Mouse (Mus musculus): ENCODE measurements at regions not wholly inside any gene's neighbourhood (a gene's known extent, or its start where the extent isn't known, plus 50 kb on each side); places are given as distances from the start of the nearest gene placed in this dataset.

DNA sequence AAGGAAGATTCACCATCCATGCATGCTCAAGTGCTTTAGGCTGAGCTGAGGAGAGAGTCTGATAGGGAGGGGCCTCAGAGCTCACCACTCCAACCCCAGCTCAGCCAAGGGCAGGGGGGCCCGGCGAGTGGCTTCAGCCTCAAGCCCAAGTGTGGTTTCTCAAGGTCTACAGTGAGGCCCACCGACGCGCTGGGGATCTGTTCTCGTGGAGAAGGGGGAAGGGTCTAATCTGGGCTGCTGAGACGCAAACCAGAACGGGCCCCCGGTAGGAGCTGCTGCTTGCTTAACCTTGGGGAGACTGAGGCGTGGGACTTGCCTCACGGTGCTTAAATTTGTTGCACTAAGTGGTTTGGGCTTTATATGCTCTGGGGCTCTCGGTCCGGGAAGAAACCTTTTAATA is 70.9 kb downstream of the Asb1 start:
- no peak overlapping the region for H3K4me3 ChIP-seq
- H3K27me3 ChIP-seq = no peaks in the 10 kb centered on the region
- H3K36me3 ChIP-seq = no peaks in the 10 kb centered on the region
- H3K4me1 ChIP-seq (replicated peaks) = peaks cover 7% of the 10 kb centered on the region; the same call in 1 of the 2 replicates
- no peak overlapping the region for H3K4me2 ChIP-seq
- no peak for ATAC-seq (ENCODE audit: low FRiP score, low read depth)
- 64% methylated on average over 13 of the region's 13 CpGs for WGBS
- no peak overlapping the region; the same call in 1 of the 2 replicates for H3K27ac ChIP-seq (replicated peaks)
- H3K9ac ChIP-seq = no peak overlapping the region
- H3K9me3 ChIP-seq = no peaks in the 10 kb centered on the region

DNA sequence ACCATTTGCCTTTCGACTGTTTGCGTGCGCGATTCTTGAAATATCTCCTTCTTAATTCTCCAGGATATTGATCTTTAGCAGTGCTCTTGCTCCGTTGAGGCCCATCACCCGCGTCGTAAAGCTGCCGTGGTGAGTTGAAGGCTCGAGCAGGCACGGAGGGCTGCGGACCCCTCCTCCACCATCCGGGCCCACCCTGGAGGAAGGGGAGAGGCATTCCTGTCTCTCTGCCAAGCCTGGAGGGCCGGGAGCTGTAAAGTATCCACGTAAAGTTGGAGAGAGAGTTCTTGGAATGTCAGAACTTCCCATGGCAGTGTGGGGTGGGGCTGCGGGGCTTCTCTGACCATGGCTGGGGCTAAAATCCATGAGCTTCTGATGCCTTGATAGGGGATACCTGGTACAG is 71.3 kb downstream of the Asb1 start:
- ATAC-seq (ENCODE audit: low FRiP score, low read depth) = no peak
- Histone ChIP-seq H3K4me3 (no peak overlapping the region), H3K4me2 (no peak overlapping the region), H3K4me1 (replicated peaks) (peaks cover 7% of the 10 kb centered on the region; the same call in 1 of the 2 replicates), H3K27ac (replicated peaks) (no peak overlapping the region), H3K27me3 (no peaks in the 10 kb centered on the region), H3K9ac (no peak overlapping the region), H3K36me3 (no peaks in the 10 kb centered on the region), H3K9me3 (no peaks in the 10 kb centered on the region)
- 55% methylated on average over 16 of the region's 16 CpGs for WGBS

DNA sequence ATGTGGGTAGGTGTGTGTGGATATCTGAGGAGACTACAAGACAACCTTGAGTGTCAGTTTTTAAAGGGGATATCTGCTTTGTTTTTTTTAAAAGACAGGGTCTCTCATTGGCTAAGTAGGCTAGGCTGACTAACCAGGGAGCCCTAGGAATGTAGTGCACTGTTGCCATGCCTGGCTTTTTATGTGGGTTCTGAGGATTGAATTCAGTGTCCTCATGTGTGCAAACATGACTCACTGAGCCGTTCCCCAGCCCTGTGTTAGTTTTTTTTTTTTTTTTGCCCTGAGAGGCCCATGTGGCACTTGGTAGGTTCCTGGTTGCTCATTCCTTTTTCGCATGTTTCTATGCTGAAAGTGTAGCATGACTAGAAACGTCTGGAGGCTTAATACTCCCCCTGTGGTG is 72.6 kb downstream of the Asb1 start:
- Histone ChIP-seq H3K36me3 (no peaks in the 10 kb centered on the region), H3K4me2 (no peak overlapping the region), H3K9me3 (no peaks in the 10 kb centered on the region), H3K27ac (replicated peaks) (no peak overlapping the region), H3K27me3 (no peaks in the 10 kb centered on the region), H3K4me3 (no peak overlapping the region), H3K9ac (no peak overlapping the region), H3K4me1 (replicated peaks) (peaks cover 7% of the 10 kb centered on the region; the same call in 1 of the 2 replicates)
- ATAC-seq (ENCODE audit: low FRiP score, low read depth) = no peak
- WGBS = 71% methylated on average over 3 of the region's 3 CpGs

DNA sequence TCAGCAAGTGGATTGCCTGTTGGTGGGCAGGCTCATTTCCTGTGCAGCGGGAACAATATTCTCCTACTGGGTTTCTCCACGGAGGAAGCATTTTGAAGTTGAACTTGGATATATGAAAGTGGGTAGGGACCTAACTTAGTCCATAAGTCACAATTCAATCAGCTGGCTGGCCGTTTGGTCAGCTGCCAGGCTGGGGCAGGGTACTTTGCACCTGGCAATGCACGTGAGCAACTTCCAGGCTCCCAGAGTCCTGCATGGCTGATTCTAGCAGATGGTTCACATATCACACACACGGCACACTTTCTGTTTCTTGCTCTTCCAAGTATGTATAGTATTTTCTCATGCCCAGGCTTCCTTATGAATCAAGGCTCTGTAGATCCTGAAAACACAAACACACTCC is 75.1 kb downstream of the Asb1 start:
- Histone ChIP-seq H3K4me3 (no peak overlapping the region), H3K9me3 (no peaks in the 10 kb centered on the region), H3K36me3 (no peaks in the 10 kb centered on the region), H3K27me3 (no peaks in the 10 kb centered on the region), H3K27ac (replicated peaks) (no peak overlapping the region), H3K4me2 (no peak overlapping the region), H3K4me1 (replicated peaks) (peaks cover 13% of the 10 kb centered on the region; the same call in 1 of the 2 replicates), H3K9ac (no peak overlapping the region)
- no peak for ATAC-seq (ENCODE audit: low FRiP score, low read depth)
- 73% methylated on average over 5 of the region's 5 CpGs for WGBS

DNA sequence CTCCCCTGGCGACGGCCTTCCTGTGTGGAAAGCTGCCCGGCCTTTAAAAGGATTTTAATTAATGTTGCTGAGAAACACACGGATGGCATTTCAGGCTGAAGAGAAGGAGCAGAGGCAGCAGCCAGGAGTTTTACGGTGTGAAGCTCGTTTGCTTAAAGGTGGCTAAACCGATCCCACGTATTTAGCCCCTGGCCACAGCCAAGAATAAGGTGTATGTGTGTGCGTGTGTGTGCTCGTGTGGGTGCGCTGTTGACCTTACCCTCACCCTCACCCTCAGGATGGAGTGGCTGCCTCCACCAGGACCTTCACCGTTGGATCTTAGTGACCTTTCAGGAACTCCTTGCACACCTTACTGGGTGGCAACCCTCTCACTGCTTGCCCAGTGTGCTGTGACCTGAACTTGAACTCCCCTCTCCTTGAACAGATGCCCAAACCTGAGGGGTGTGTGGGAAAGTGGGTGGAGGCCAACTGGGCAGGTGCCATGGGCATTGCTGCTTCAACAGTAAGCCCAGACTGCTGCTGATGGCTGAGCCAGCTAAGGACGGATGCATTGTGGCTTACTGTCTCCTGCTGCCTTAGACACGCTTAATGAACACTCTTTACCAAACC is 78.3 kb downstream of the Asb1 start:
- Histone ChIP-seq H3K27me3 (no peaks in the 10 kb centered on the region), H3K27ac (replicated peaks) (no peak overlapping the region), H3K4me1 (replicated peaks) (0 out of 2 replicates have a peak, but pooled peaks cover 6% of the 10 kb centered on the region), H3K4me2 (no peak overlapping the region), H3K4me3 (no peak overlapping the region), H3K9ac (no peak overlapping the region), H3K36me3 (no peaks in the 10 kb centered on the region), H3K9me3 (no peaks in the 10 kb centered on the region)
- WGBS = 72% methylated on average over 14 of the region's 14 CpGs
- ATAC-seq (ENCODE audit: low FRiP score, low read depth) = no peak

DNA sequence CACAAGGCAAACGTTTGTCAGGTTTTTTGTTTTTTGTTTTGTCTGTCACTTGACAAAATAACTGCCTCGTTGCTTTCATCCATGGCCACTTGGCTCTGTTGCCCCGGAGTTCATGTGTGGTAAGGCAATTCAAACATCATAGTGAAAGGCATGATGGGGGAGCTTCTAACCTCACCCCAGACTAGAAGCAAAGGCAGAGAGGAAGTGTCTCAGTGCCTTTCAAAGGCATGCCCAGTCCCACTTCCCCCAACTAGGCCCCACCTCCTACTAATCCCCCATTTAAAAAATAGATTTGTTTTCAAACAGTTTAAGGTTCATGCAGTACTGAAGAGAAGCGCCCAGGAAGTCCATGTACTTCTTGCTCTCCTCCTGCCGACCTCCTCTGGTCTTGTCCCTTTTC is 80.8 kb downstream of the Asb1 start:
- Histone ChIP-seq H3K36me3 (no peaks in the 10 kb centered on the region), H3K4me2 (no peak overlapping the region), H3K9me3 (no peaks in the 10 kb centered on the region), H3K4me3 (no peak overlapping the region), H3K9ac (no peak overlapping the region), H3K27me3 (no peaks in the 10 kb centered on the region), H3K4me1 (replicated peaks) (0 out of 2 replicates have a peak, but pooled peaks cover 6% of the 10 kb centered on the region), H3K27ac (replicated peaks) (no peak overlapping the region)
- 78% methylated on average over 5 of the region's 5 CpGs for WGBS
- no peak for ATAC-seq (ENCODE audit: low FRiP score, low read depth)

DNA sequence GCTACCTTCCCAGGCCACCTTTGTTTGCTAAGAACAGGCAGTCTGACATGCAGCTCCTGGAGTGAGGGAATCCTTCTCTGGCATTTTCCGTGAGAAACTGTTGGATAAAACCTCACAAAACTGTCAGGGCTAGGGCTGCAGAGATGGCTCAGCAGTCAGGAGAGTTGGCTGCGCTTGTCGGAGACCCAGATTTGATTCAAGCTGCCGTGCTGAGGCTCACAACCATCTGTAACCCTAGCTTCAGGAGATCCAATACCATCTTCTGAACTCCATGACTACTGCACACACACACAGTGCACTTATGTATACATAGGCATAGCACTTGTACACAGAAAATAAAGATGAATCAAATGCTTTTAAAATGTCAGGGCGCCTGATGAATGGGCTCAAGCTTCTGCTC is 82.5 kb downstream of the Asb1 start:
- H3K36me3 ChIP-seq = no peaks in the 10 kb centered on the region
- 0 out of 2 replicates have a peak, but pooled peaks cover 6% of the 10 kb centered on the region for H3K4me1 ChIP-seq (replicated peaks)
- no peak overlapping the region for H3K4me3 ChIP-seq
- H3K27me3 ChIP-seq = no peaks in the 10 kb centered on the region
- no peak overlapping the region for H3K27ac ChIP-seq (replicated peaks)
- WGBS = 89% methylated on average over 5 of the region's 5 CpGs
- no peak overlapping the region for H3K4me2 ChIP-seq
- no peaks in the 10 kb centered on the region for H3K9me3 ChIP-seq
- no peak for ATAC-seq (ENCODE audit: low FRiP score, low read depth)
- no peak overlapping the region for H3K9ac ChIP-seq

DNA sequence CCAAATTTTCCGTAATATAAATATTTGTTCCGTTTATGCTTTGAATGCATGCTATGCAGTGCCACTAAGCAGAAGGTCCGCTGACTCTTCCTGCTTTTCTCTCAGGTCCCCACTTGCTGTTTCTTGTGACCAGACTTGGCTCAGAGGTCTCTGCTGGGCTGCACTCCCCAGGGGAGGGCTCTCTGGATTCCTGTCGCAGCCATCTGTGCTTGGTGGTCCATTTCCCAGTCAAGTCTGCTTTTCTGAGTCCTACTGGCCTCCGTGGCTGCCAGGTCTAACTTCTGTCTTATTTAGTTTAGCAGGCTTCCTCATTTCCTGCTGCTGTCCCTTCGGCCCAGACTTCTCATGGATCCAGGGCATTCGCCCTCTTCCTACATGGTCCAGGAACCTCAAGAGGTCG is 83.7 kb downstream of the Asb1 start:
- Histone ChIP-seq H3K27me3 (no peaks in the 10 kb centered on the region), H3K9ac (no peak overlapping the region), H3K27ac (replicated peaks) (no peak overlapping the region), H3K4me1 (replicated peaks) (0 out of 2 replicates have a peak, but pooled peaks cover 2% of the 10 kb centered on the region), H3K4me3 (no peak overlapping the region), H3K4me2 (no peak overlapping the region), H3K36me3 (no peaks in the 10 kb centered on the region), H3K9me3 (no peaks in the 10 kb centered on the region)
- no peak for ATAC-seq (ENCODE audit: low FRiP score, low read depth)
- 65% methylated on average over 8 of the region's 8 CpGs for WGBS

DNA sequence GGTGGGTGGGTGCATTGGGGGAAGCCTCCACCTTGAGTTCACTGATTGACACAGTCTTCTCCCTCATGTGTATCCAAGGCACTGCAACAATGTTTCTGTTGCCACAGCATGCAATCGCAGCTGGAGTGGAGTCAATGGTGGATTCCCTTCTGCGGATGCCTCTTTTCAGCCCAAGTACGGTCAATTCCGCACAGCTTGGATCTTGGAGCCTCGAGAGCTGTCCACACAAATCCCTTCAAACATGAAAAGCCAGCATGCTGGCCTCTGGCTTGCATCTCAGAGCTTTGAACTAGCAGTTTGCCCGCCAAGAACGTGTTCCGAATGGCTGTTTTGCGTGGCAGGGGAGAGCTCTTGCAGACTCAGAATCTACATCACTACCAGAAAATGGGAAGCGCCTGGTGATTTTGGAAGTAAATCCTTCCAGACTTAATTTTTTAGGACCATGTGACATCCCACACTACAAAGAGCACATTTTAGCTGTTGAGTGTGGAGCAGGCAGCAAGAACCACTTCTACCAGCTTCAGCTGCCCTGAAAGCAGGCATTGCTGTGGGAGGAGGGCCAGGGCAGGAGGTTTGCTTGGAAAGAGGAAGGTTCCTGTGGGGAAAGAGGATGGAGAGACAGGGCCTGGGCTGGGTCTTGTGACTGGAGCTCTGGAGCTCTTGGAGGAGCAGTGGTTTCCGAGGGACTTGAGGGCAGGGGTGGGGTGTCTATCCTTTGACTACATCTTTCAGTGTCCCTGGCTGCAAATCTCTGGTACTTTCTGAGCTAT is 84.4 kb downstream of the Asb1 start:
- H3K27ac ChIP-seq (replicated peaks) = no peak overlapping the region
- no peaks in the 10 kb centered on the region for H3K36me3 ChIP-seq
- ATAC-seq (ENCODE audit: low FRiP score, low read depth) = no peak
- H3K27me3 ChIP-seq = no peaks in the 10 kb centered on the region
- H3K4me3 ChIP-seq = no peak overlapping the region
- no peak overlapping the region for H3K4me2 ChIP-seq
- no peaks in the 10 kb centered on the region for H3K4me1 ChIP-seq (replicated peaks)
- no peaks in the 10 kb centered on the region for H3K9me3 ChIP-seq
- H3K9ac ChIP-seq = no peak overlapping the region
- 76% methylated on average over 11 of the region's 11 CpGs for WGBS

DNA sequence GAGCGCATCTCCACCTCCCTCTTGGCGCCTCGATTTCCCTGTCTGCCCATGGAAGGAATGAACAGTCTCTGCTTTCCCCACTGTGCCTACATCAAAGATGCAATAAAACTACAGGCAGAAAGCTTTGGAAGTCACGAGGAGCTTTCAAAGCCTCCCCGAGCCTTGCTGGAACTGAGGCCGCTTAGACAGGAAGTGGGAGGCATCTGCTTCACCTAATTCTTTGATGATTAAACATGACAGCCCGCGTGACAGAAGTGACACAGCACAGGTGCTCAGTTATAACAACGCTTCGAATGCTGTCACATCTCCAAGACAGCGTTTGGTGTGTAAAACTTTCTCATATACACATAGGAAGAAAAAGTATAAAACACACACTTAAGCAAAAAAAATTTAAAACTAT is 85.7 kb downstream of the Asb1 start:
- H3K4me1 ChIP-seq (replicated peaks) = no peaks in the 10 kb centered on the region
- 82% methylated on average over 11 of the region's 11 CpGs for WGBS
- no peak for ATAC-seq (ENCODE audit: low FRiP score, low read depth)
- no peak overlapping the region for H3K4me2 ChIP-seq
- H3K4me3 ChIP-seq = no peak overlapping the region
- H3K27me3 ChIP-seq = no peaks in the 10 kb centered on the region
- H3K36me3 ChIP-seq = no peaks in the 10 kb centered on the region
- no peak overlapping the region for H3K27ac ChIP-seq (replicated peaks)
- H3K9me3 ChIP-seq = no peaks in the 10 kb centered on the region
- H3K9ac ChIP-seq = no peak overlapping the region

DNA sequence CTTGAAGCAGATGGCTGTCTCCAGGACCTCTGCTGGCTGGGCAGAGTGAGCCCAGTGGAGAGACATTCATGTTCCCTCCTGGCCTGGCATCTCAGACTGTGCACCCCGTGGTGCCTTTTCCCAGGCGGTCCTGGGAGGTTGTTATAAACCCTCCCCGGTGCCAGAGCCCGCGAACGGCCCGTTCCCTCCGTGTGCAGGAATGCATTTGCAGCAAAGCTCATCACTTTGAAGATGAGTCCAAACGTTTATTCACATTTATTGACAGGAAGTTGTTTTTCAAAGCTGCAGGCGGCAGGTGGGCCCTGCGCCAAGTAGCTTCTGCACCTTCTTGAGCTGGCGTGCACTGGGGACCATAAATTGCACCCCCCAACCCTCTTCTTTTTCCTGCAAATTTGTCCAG is 89.9 kb downstream of the Asb1 start:
- Histone ChIP-seq H3K36me3 (no peaks in the 10 kb centered on the region), H3K9me3 (no peaks in the 10 kb centered on the region), H3K9ac (no peak overlapping the region), H3K27ac (replicated peaks) (no peak overlapping the region), H3K4me1 (replicated peaks) (no peaks in the 10 kb centered on the region), H3K27me3 (no peaks in the 10 kb centered on the region), H3K4me3 (no peak overlapping the region), H3K4me2 (no peak overlapping the region)
- 61% methylated on average over 12 of the region's 12 CpGs for WGBS
- ATAC-seq (ENCODE audit: low FRiP score, low read depth) = no peak

DNA sequence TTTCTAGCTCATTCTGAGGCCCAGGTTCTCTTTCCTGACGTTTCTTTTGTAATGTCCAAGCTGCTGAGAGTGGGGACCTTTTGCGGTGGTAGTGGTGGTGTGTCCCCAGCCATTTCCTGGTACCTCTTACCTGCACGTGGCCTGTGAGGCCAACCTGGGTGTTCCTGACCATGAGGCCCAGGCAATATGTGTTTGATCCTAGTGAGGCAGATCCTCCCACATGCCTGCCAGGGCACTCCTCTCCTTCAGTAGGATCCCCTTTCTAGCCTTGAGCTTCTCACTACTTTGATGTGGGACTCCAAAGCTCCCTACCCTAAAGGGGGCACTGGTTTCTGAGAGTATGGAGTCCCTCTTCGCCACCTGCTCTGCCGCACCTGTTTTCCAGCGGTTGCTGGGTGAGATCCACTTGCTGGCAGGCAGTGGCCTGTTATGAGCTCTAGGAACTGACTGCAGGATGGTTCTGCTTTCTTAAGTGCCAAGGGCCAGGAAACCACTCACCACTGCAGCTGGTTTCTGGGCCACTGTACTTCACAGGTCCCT is 90.6 kb downstream of the Asb1 start:
- no peak overlapping the region for H3K27ac ChIP-seq (replicated peaks)
- no peaks in the 10 kb centered on the region for H3K36me3 ChIP-seq
- no peaks in the 10 kb centered on the region for H3K27me3 ChIP-seq
- no peak overlapping the region for H3K4me3 ChIP-seq
- no peaks in the 10 kb centered on the region for H3K4me1 ChIP-seq (replicated peaks)
- no peak overlapping the region for H3K4me2 ChIP-seq
- no peak for ATAC-seq (ENCODE audit: low FRiP score, low read depth)
- H3K9me3 ChIP-seq = no peaks in the 10 kb centered on the region
- H3K9ac ChIP-seq = no peak overlapping the region
- WGBS = 84% methylated on average over 6 of the region's 6 CpGs

Measured in hindbrain, embryonic 15.5 days (tissue).